Mouse (Mus musculus): ENCODE measurements around the gene Dpep3.
"Not testable (repeated sequence)": the region's sequence is repeated elsewhere in the genome, so short reads cannot be mapped to it uniquely, and the experiment has no call there.

Dpep3 gene

DNA sequence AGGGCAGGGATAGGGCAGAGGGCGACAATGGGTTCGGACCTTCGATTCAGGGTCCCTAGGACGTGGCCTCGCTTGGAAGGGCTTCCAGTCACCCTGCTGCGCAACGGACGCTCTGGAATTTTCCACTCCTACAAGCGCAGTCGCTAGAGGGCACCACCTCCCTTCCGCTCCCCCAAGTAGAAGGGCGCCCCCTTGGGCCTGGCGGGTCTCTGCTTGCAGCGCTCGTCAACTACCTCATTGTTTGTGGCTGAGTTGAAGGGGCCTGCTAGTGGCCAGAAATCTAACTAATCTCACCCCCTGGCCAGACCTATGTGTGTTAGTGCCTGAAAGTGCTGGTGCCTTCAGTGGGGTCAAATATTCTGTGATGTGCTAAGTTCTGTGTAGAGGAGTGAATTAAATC, at the start of gene Dpep3:
TSS of gene Dpep3 (minus strand) at position 105 of the 400 bp plus-strand sequence.
- no peak for DNase-seq (ENCODE audit: low spot score in 2 of 2)

DNA sequence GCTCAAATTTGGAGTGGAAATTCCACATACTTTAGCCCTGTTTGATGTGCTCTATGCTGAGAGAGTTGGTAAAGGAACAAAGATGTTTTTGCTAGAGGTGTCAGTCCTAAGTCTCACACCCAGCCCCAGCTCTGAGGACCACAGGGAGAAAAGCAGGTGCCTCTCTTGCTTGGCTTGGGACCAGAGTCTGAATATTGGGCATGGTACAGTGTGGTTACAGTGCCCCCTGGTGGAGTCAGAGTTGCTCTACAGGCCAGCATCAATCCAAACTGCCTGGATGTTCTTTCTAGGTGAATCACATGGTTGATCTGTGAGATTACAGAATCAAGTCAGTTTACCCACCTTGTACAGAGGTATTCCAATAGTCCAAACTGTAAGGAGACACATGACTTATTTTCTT, 43.3 kb upstream of the Dpep3 start:
- DNase-seq (ENCODE audit: low spot score in 2 of 2): peak; percentile 46 to 67

DNA sequence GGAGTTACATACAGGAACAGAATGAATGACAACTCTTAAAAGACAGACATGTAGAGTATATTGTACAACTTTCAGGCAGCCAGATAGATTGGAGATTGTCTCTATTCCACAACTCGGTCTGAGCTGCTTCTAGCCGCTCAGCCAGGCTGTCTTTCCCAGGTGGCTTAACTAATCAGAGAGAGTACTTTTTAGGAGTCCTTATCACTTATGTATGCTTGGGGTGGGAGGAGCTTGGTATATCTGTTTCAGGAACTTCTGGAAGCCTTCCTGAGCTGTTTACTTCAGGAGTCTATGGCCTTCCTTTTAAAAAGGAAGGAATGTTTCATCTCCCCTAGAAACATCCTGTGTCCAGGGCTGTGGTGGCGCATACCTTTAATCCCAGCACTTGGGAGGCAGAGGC, 38.8 kb upstream of the Dpep3 start:
- DNase-seq (ENCODE audit: low spot score in 2 of 2): no peak

DNA sequence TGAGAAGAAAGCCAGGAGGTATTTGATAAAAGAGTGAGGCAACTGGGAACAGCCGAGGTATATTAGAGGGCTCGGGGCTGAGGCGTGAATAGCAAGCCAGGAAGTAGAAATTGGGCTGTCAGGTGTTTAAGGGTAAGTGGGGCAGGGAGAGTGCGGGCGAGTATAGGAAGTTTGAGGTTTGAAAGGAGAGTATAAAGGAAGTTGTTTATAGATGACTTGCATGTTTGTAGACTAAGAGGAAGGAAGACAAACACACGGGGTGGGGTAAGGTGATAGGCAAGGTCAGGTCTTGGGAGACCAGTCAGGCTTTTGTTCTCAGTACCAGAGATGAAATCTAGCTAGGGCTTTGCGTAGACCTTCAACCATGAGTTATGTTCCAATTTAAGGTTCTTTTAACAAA, 37.9 kb upstream of the Dpep3 start:
- no peak for DNase-seq (ENCODE audit: low spot score in 2 of 2)

- no peak for DNase-seq (ENCODE audit: low spot score in 2 of 2)
Measured at GRCm38 (mm10) chr8:106016284-106016683, 37.1 kb upstream of the Dpep3 start.

GRCm38 (mm10) chr8:106012203-106012602, 33.0 kb upstream of the Dpep3 start:
- DNase-seq (ENCODE audit: low spot score in 2 of 2): not testable (repeated sequence)

DNA sequence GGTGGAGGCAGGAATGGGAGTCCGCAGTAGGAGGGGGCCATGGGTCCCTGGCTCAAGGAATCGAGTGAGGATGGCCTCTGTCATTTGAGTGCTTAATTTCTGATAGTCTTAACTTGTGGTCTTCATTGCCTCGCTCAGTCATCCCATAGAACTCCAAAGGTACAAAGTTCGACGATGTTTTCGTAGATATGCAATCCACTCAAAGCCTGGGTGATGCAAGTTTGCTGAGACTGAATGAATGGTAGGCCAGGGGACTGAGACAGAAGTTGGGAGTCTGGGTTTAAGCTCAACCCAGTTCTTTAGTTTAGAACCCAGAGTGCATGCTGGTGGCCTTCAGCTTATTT, 32.4 kb upstream of the Dpep3 start, which contains the start of gene Ddx28:
TSS of gene Ddx28 (minus strand) at position 240 of the 344 bp plus-strand sequence.
- DNase-seq (ENCODE audit: low spot score in 2 of 2): no peak

DNA sequence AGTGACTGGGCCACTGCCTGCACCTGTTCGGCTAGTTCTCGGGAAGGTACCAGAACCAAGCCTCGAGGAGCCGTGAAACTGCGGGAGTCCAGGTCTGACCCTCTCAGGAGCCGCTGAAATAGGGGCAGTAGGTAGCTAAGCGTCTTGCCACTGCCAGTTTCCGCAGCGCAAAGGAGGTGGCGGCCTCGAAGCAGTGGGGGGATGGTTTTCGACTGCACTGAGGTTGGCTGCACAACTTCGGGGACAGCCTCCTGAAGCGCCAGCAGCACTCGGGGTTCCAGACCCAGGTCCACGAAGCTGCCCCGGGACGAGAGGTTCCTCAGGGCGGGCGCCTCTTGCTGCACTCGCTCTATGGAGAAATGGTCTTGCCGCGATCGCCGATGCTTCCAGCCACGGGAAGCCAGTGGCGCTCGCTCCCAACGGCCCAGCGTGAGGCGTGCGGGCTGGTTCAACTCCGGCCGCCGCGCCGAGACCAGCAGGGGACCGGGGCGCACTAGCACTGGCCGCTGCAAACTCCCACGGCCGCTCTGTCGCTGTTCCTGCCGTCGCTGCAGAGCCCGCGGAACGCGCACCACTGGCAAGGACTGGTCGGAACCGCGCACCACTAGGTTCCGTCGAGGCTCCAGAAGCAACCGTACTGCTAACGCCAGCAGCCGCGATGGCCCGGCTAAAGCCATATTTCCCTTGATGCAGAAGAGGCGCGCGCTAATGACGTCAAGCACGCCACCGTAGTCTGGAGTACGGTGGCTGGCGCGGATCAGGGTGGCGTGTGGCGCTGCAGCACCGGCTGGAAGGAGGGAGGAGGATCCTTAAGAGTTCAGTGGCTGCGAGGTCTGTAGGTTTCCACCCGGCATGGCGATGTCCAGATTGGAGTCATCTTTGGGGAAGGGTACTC, 31.8 kb upstream of the Dpep3 start:
- DNase-seq (ENCODE audit: low spot score in 2 of 2): peak; percentile 85 to 94

DNA sequence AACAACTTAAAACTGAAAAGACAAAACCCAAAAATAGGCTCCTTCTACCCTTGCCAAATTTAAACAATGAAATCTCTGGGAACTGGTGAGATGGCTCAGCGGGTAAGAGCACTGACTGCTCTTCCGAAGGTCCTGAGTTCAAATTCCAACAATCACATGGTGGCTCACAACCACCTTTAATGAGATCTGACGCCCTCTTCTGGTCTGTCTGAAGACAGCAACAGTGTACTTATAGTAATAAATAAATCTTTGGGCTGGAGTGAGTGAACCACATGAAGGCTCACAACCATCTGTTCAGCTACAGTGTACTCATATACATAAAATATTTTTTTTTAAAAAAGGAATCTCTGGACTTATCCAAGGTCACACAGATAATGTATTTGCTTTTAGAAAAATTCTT, 28.7 kb upstream of the Dpep3 start:
- not testable (repeated sequence) for DNase-seq (ENCODE audit: low spot score in 2 of 2)

GRCm38 (mm10) chr8:106007135-106007534, 27.9 kb upstream of the Dpep3 start:
- no peak for DNase-seq (ENCODE audit: low spot score in 2 of 2)

DNA sequence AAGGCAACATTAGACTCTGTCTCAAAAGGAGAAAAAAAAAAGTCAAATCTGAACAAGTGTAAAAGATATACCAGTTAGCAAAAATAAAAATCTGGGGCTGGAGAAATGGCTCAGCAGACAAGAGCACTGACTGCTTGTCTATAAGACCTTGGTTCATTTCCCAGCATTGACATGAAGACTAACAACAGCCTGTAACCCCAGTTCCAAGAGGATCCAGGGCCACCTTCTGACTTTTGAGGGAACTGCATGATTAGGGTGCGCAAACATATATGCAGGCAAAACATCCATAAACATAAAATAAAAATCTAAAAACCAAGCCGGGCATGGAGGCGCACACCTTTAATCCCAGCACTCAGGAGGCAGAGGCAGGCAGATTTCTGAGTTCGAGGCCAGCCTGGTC, 27.2 kb upstream of the Dpep3 start:
- no peak for DNase-seq (ENCODE audit: low spot score in 2 of 2)

- DNase-seq (ENCODE audit: low spot score in 2 of 2): no peak
Measured at GRCm38 (mm10) chr8:106005875-106006274, 26.6 kb upstream of the Dpep3 start, which contains the start of gene Dpep2nb. Gene Dpep2nb (minus strand): TSS chr8:106005975.

- DNase-seq (ENCODE audit: low spot score in 2 of 2): no peak
Measured at GRCm38 (mm10) chr8:106004538-106005207, 25.4 kb upstream of the Dpep3 start.

DNA sequence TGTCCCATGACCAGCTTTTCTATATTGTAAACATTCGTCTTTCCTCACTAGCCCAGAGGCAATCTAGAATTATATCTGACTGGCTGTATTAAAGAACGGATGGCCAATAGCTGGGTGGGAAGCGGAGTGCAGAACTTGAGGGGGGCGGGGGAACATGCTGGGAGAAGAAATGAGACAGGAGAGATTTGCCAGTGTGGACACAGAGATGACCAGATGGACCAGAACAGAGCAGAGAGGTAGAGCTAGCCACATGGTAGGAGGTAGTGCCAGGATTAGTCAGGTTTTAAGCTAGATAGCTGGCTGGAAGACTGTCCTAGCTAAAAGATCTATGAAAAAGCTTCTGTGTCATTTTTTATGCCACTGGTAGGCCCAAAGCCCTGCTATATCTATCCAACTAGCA, 22.7 kb upstream of the Dpep3 start:
- no peak for DNase-seq (ENCODE audit: low spot score in 2 of 2)

- DNase-seq (ENCODE audit: low spot score in 2 of 2): no peak
Measured at GRCm38 (mm10) chr8:105998971-105999370, 19.7 kb upstream of the Dpep3 start.

- no peak for DNase-seq (ENCODE audit: low spot score in 2 of 2)
Measured at GRCm38 (mm10) chr8:105996359-105996758, 17.1 kb upstream of the Dpep3 start.

GRCm38 (mm10) chr8:105993226-105993625, 14.0 kb upstream of the Dpep3 start:
- DNase-seq (ENCODE audit: low spot score in 2 of 2): no peak

- no peak for DNase-seq (ENCODE audit: low spot score in 2 of 2)
Measured at GRCm38 (mm10) chr8:105992499-105992898, 13.3 kb upstream of the Dpep3 start.

DNA sequence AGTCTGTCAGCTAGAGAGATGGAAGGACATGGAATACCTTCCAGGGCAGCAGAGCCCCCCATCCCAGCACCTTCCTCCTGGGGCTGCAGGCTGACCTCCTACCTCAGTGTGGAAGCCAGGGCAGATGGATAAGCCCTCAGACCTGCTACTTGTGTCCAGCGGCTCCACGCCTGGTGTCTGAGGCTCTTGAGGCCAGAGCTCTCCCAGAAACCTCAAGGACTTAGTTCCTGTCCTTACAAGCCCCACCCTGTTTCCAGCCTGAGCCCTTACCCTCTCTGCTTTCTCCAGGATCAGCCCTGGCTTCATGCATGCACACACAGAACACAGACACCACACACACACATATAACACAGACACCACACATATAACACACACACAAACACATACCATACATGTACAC, 12.3 kb upstream of the Dpep3 start:
- no peak for DNase-seq (ENCODE audit: low spot score in 2 of 2)

DNA sequence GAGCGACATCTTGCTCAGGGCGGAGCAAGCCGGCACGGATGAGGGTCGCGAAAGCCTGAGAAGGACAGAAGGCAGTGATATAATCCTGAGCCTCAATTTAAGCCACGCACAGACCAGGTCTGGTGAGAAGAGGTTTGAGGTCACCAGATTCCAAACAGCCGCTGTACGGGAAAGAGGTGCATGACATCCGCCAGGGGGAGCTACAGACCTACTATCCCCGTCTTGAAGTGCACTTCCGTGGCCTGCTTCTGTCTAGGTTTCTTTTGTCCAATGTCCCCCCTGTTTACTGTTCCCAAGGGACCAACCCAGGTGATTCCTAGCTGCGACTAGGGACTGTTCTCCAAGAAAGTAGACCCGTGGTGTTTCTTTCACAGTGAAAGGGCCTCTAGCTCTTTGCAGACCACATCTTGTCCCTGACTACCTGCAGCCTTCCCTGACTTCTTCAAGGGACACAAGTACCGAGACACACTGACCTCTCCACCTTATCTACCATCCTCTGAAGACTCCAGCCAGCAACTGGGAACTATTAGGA, 11.7 kb upstream of the Dpep3 start, which contains the start of gene Dus2:
TSS of gene Dus2 (plus strand) at position 482 of the 532 bp plus-strand sequence.
- peak in 1 of 2 experiments; percentile 42 for DNase-seq (ENCODE audit: low spot score in 2 of 2)

- DNase-seq (ENCODE audit: low spot score in 2 of 2): no peak
Measured at GRCm38 (mm10) chr8:105988546-105988945, 9.3 kb upstream of the Dpep3 start.

DNA sequence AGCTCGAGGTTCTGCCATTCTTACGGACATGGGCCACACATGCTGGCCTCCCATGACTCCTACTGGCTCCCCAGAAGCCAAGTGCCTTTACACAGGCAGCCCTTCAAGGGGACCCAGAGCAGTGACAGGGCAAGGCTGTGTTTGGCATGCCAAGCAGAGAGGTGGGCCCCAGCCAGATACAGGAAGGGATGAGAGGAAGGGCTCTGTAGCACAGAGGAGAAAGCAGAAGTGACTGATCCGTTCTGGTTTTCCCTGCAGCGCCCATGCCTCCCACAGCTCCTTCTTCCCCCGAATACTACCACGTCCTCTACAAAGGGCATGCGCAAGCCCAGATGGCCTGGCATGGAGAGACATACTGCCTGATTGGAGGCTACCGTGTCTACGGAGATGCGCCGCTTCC, 4.2 kb upstream of the Dpep3 start:
- not testable (repeated sequence) for DNase-seq (ENCODE audit: low spot score in 2 of 2)

- DNase-seq (ENCODE audit: low spot score in 2 of 2): no peak
Measured at GRCm38 (mm10) chr8:105981146-105981545, 1.9 kb upstream of the Dpep3 start.
